Mouse (Mus musculus): ENCODE data around the gene Tnrc6b.

- no peak for TF ChIP-seq ZNF384 (IDR thresholded peaks at IDR 0.05; ENCODE audit: low read depth, low read length)
- no peak for TF ChIP-seq ZC3H11A (IDR thresholded peaks at IDR 0.05; ENCODE audit: borderline replicate concordance, low read depth, low read length)
- no peak; the same call in 1 of the 2 replicates for TF ChIP-seq HCFC1 (IDR thresholded peaks at IDR 0.05; ENCODE audit: borderline replicate concordance, insufficient read depth, low read length)
- peak; percentile 93 for TF ChIP-seq CHD2 (IDR thresholded peaks at IDR 0.05; ENCODE audit: low read depth, low read length)
- TF ChIP-seq MAFK (IDR thresholded peaks at IDR 0.05; ENCODE audit: insufficient read depth, low read depth, low read length) = no peak
Observed at GRCm38 (mm10) chr15:80710608-80711363, at the start of gene Tnrc6b.

Data from ES-E14 (cell line).